Mouse (Mus musculus) brown adipose tissue, adult 24 weeks (tissue): Measurements from ENCODE around the gene Rcan2. TPM values are rescaled to one million over a fixed set of nuclear protein-coding genes. Genes with fewer than 3 reads are reported as not detected.
"Not testable (repeated sequence)": the region's sequence is repeated elsewhere in the genome, so short reads cannot be mapped to it uniquely, and the experiment has no call there.

Experiments used
- H3K27ac ChIP-seq: fragments of 200-500 bp; replicated peaks from 2 replicates; pipeline ENCODE4 v1.5.1; 2012; ENCODE audit warnings: low read depth, mild to moderate bottlenecking, low read length
- H3K4me1 ChIP-seq: fragments of 200-500 bp; 2 replicates; pipeline ENCODE4 v1.6.1; 2012; ENCODE audit warnings: low read length, mixed read lengths; ENCODE audit not compliant: control insufficient read depth, insufficient read depth, insufficient read length
- H3K4me3 ChIP-seq: fragments of 200-500 bp; 2 replicates; pipeline ENCODE4 v1.5.1; 2012; ENCODE audit warnings: low read depth, mild to moderate bottlenecking, low read length, moderate library complexity; ENCODE audit not compliant: insufficient read depth
- polyA plus RNA-seq: library from polyadenylated mRNA; stranded (reverse); fragments of >200 nt; gene quantifications from 2 replicates; pipeline ENCODE4 v1.2.4, GENCODE M21; 2012; ENCODE audit not compliant: missing spikeins, insufficient read depth, insufficient read length

Rcan2 gene
- polyA plus RNA-seq, 1 experiment: 1.7 TPM

GRCm38 (mm10) chr17:43816480-43816879 lies 15.3 kb downstream of the Rcan2 start:
- Histone ChIP-seq H3K4me3 (no peak overlapping the region), H3K27ac (no peak overlapping the region), H3K4me1 (no peaks in the 10 kb centered on the region)

- no peak overlapping the region for H3K4me3 ChIP-seq
- no peaks in the 10 kb centered on the region for H3K4me1 ChIP-seq
- H3K27ac ChIP-seq: no peak overlapping the region
Observed at GRCm38 (mm10) chr17:43817171-43817570, 16.0 kb downstream of the Rcan2 start.

- no peaks in the 10 kb centered on the region for H3K4me1 ChIP-seq
- no peak overlapping the region for H3K4me3 ChIP-seq
Observed at GRCm38 (mm10) chr17:43818390-43818789, 17.2 kb downstream of the Rcan2 start.

GRCm38 (mm10) chr17:43820904-43821303 lies 19.8 kb downstream of the Rcan2 start:
- no peaks in the 10 kb centered on the region for H3K4me1 ChIP-seq
- no peak overlapping the region for H3K4me3 ChIP-seq
- H3K27ac ChIP-seq: no peak overlapping the region

More at GRCm38 (mm10) chr17:43818390-43818789, 17.2 kb downstream of the Rcan2 start:
- no peak overlapping the region for H3K27ac ChIP-seq

- Histone ChIP-seq H3K4me3 (no peak overlapping the region), H3K4me1 (no peaks in the 10 kb centered on the region), H3K27ac (no peak overlapping the region)
Observed at GRCm38 (mm10) chr17:43822207-43822606, 21.1 kb downstream of the Rcan2 start.

GRCm38 (mm10) chr17:43822630-43823029 lies 21.5 kb downstream of the Rcan2 start:
- no peak overlapping the region for H3K4me3 ChIP-seq
- H3K4me1 ChIP-seq: no peaks in the 10 kb centered on the region
- H3K27ac ChIP-seq: no peak overlapping the region

- no peaks in the 10 kb centered on the region for H3K4me1 ChIP-seq
- no peak overlapping the region for H3K27ac ChIP-seq
- no peak overlapping the region for H3K4me3 ChIP-seq
Observed at GRCm38 (mm10) chr17:43824781-43825410, 23.7 kb downstream of the Rcan2 start.

- not testable (repeated sequence) for H3K4me1 ChIP-seq, H3K27ac ChIP-seq
Observed at GRCm38 (mm10) chr17:43825411-43825785, 24.2 kb downstream of the Rcan2 start.

GRCm38 (mm10) chr17:43827261-43827660 lies 26.1 kb downstream of the Rcan2 start:
- H3K4me1 ChIP-seq: no peaks in the 10 kb centered on the region
- H3K27ac ChIP-seq: no peak overlapping the region
- H3K4me3 ChIP-seq: no peak overlapping the region

More at GRCm38 (mm10) chr17:43825411-43825785, 24.2 kb downstream of the Rcan2 start:
- not testable (repeated sequence) for H3K4me3 ChIP-seq

GRCm38 (mm10) chr17:43832401-43833124 lies 31.4 kb downstream of the Rcan2 start:
- Histone ChIP-seq H3K27ac (no peak overlapping the region), H3K4me1 (no peaks in the 10 kb centered on the region), H3K4me3 (no peak overlapping the region)

GRCm38 (mm10) chr17:43840208-43840607 lies 39.1 kb downstream of the Rcan2 start:
- Histone ChIP-seq H3K4me3 (no peak overlapping the region), H3K27ac (no peak overlapping the region), H3K4me1 (no peaks in the 10 kb centered on the region)

GRCm38 (mm10) chr17:43846714-43847113 lies 45.6 kb downstream of the Rcan2 start:
- Histone ChIP-seq H3K4me3 (no peak overlapping the region), H3K4me1 (no peaks in the 10 kb centered on the region), H3K27ac (no peak overlapping the region)

- H3K27ac ChIP-seq: no peak overlapping the region
- H3K4me1 ChIP-seq: no peaks in the 10 kb centered on the region
- no peak overlapping the region for H3K4me3 ChIP-seq
Observed at GRCm38 (mm10) chr17:43848903-43849302, 47.8 kb downstream of the Rcan2 start.

- Histone ChIP-seq H3K4me3 (no peak overlapping the region), H3K27ac (no peak overlapping the region)
Observed at GRCm38 (mm10) chr17:43855132-43855531, 54.0 kb downstream of the Rcan2 start.

GRCm38 (mm10) chr17:43856081-43856480 lies 54.9 kb downstream of the Rcan2 start:
- no peak overlapping the region for H3K4me3 ChIP-seq
- no peak overlapping the region for H3K27ac ChIP-seq
- no peaks in the 10 kb centered on the region for H3K4me1 ChIP-seq

More at GRCm38 (mm10) chr17:43855132-43855531, 54.0 kb downstream of the Rcan2 start:
- no peaks in the 10 kb centered on the region for H3K4me1 ChIP-seq

GRCm38 (mm10) chr17:43868808-43869207 lies 67.7 kb downstream of the Rcan2 start:
- no peaks in the 10 kb centered on the region for H3K4me1 ChIP-seq
- no peak overlapping the region for H3K4me3 ChIP-seq
- H3K27ac ChIP-seq: no peak overlapping the region
